Mouse (Mus musculus) kidney, adult 2 months (tissue): ENCODE measurements around the gene D630045J12Rik. TPM values are rescaled to one million over a fixed set of nuclear protein-coding genes. Genes with fewer than 3 reads are reported as not detected.
A peak's percentile ranks its signal among the peaks of the same experiment; 100 is the strongest.

Source experiments
- DNase-seq: peaks from one replicate; pipeline ENCODE4 v3.0.0; 2021
- H3K27ac ChIP-seq: fragments of 200-500 bp; 2 replicates; pipeline ENCODE4 v1.5.1; 2012; ENCODE audit warnings: low read depth, low read length, control low read depth, inconsistent platforms; ENCODE audit not compliant: insufficient read depth
- H3K27me3 ChIP-seq: fragments of 200-500 bp; replicated peaks from 2 replicates; pipeline ENCODE4 v1.6.1; 2012; ENCODE audit warnings: mild to moderate bottlenecking, moderate library complexity, low read length, inconsistent platforms; ENCODE audit not compliant: control insufficient read depth, insufficient read depth
- H3K36me3 ChIP-seq: fragments of 200-500 bp; 2 replicates; pipeline ENCODE4 v1.6.1; 2012; ENCODE audit warnings: mild to moderate bottlenecking, moderate library complexity, low read length, inconsistent platforms; ENCODE audit not compliant: control insufficient read depth, insufficient read depth
- H3K4me1 ChIP-seq: fragments of 200-500 bp; 2 replicates; pipeline ENCODE4 v1.6.1; 2011; ENCODE audit warnings: low read length; ENCODE audit not compliant: control insufficient read depth, insufficient read depth
- H3K4me3 ChIP-seq: fragments of 200-500 bp; 2 replicates; pipeline ENCODE4 v1.5.1; 2011; ENCODE audit warnings: mild to moderate bottlenecking, low read depth, low read length, control low read depth; ENCODE audit not compliant: insufficient read depth
- CTCF ChIP-seq: fragments of 200-500 bp; conservative IDR thresholded peaks from 2 replicates; pipeline ENCODE4 v1.5.1; 2011; ENCODE audit warnings: low read depth, mild to moderate bottlenecking, control low read depth, low read length, moderate library complexity, mixed read lengths; ENCODE audit not compliant: insufficient read depth, insufficient read length
- POLR2A ChIP-seq: fragments of 200-500 bp; IDR thresholded peaks from one replicate; pipeline ENCODE4 v1.6.1; 2011; ENCODE audit warnings: low read depth, low read length, control low read depth
- WGBS: fragments of 180-500 bp; shearing (Covaris S2); methylation state at CpG from one replicate; pipeline ENCODE4 v1.1.7; 2018; 5-methylcytosine and 5-hydroxymethylcytosine counted together
- polyA plus RNA-seq: library from polyadenylated mRNA; depleted of rRNA; stranded (reverse); fragments of >200 nt; gene quantifications from 2 replicates; pipeline ENCODE4 v1.2.3, GENCODE M21; 2012

D630045J12Rik gene
- polyA plus RNA-seq, 1 experiment = 31.1 TPM

DNA sequence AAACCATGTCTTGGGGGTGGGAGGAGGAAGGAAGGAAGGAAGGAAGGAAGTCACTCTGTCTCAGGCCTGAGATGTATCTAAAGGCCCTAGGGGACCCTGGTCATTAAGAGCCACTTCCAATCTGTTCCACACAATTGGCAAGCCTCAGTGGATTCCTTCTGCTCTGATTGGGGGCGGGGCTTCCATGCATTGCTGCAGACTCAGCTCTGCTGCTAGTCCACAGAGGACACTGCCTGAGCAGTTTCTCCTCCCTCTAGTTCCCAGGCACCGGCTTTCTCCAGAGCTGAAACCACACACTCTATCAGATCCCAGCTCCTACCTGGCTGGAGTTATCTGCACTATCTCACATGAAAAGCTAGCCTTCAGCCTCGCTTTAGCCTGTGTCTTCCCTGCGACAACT, 21.8 kb downstream of the D630045J12Rik start:
- H3K27ac ChIP-seq = no peak overlapping the region

GRCm38 (mm10) chr6:38224079-38224478, 29.7 kb downstream of the D630045J12Rik start:
- Histone ChIP-seq H3K4me1 (no peaks in the 10 kb centered on the region), H3K4me3 (no peak overlapping the region), H3K27me3 (no peaks in the 10 kb centered on the region), H3K36me3 (no peaks in the 10 kb centered on the region), H3K27ac (no peak overlapping the region)
- TF ChIP-seq CTCF = no peak
- TF ChIP-seq POLR2A = no peak
- DNase-seq = no peak
- 81% methylated on average over 1 of the region's 1 CpGs for WGBS

More for the DNA sequence above, 21.8 kb downstream of the D630045J12Rik start:
- TF ChIP-seq CTCF (no peak), POLR2A (no peak)
- peak; percentile 64 for DNase-seq
- Histone ChIP-seq H3K4me1 (peaks cover 13% of the 10 kb centered on the region), H3K27me3 (no peaks in the 10 kb centered on the region), H3K36me3 (no peaks in the 10 kb centered on the region), H3K4me3 (no peak overlapping the region)
- WGBS = 31% methylated on average over 4 of the region's 4 CpGs

- Histone ChIP-seq H3K4me1 (no peaks in the 10 kb centered on the region), H3K4me3 (no peak overlapping the region), H3K27ac (no peak overlapping the region), H3K27me3 (no peaks in the 10 kb centered on the region), H3K36me3 (no peaks in the 10 kb centered on the region)
- no peak for DNase-seq
- WGBS = 90% methylated on average over 2 of the region's 2 CpGs
- TF ChIP-seq CTCF = no peak
- no peak for TF ChIP-seq POLR2A
Observed at GRCm38 (mm10) chr6:38219261-38219660, 34.5 kb downstream of the D630045J12Rik start.

- TF ChIP-seq CTCF (no peak), POLR2A (no peak)
Observed at GRCm38 (mm10) chr6:38215448-38216110, 38.2 kb downstream of the D630045J12Rik start.

DNA sequence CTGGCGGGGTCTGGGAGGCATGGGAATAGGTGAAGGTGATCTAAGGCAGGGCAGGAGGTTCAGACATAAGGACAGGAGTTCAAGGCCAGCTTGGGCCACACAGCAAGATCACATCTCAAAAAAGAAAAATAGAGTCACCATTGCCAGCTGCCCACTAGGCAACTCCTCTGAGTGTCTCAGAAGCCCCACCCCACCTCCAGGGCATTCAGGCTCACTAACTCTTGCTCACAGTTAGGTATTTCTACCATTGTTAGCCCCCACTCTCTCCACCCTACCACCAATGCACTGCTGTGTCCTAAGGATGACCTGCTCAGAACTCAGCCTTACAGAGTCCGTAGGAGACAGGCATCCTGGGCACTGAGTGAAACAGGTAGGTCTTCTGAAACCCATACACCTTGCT, 46.2 kb downstream of the D630045J12Rik start:
- Histone ChIP-seq H3K27ac (no peak overlapping the region), H3K4me3 (no peak overlapping the region), H3K4me1 (no peaks in the 10 kb centered on the region), H3K36me3 (no peaks in the 10 kb centered on the region), H3K27me3 (no peaks in the 10 kb centered on the region)
- WGBS = 93% methylated on average over 2 of the region's 2 CpGs
- TF ChIP-seq POLR2A (no peak), CTCF (no peak)
- no peak for DNase-seq

More at GRCm38 (mm10) chr6:38215448-38216110, 38.2 kb downstream of the D630045J12Rik start:
- H3K4me3 ChIP-seq = no peak overlapping the region
- whole genome bisulfite sequencing = 80% methylated on average over 14 of the region's 14 CpGs
- no peaks in the 10 kb centered on the region for H3K27me3 ChIP-seq
- H3K36me3 ChIP-seq = no peaks in the 10 kb centered on the region
- no peak for DNase-seq
- no peaks in the 10 kb centered on the region for H3K4me1 ChIP-seq
- H3K27ac ChIP-seq = no peak overlapping the region

DNA sequence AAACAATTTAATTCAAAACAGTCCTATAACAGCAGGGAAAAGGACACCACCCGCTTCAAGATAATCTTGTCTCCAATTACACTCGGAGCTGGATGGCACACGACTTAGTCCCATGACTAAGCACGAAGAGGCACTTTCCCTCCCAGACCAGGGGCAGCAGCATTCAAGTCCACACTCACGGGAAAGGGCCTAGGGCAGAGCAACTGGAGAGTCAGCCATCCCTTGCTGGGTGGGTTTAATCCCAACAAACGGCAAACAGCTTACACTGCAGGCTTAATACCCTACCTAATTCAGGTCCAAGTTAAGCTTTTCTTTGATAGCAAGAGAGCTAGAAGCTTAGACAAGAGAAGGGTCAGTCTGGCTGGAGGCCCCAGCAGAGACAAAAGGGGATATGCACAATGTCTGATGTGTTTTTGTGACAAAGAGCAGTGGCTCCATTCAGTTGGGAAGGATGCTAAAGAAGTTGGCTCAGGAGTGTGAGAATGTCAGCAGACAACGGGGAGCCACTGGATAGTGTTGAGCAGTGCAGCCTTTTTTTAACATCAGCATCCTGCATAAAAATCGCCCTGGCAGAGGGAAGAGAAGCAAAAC, 46.8 kb downstream of the D630045J12Rik start:
- no peaks in the 10 kb centered on the region for H3K36me3 ChIP-seq
- 52% methylated on average over 8 of the region's 8 CpGs for WGBS

DNA sequence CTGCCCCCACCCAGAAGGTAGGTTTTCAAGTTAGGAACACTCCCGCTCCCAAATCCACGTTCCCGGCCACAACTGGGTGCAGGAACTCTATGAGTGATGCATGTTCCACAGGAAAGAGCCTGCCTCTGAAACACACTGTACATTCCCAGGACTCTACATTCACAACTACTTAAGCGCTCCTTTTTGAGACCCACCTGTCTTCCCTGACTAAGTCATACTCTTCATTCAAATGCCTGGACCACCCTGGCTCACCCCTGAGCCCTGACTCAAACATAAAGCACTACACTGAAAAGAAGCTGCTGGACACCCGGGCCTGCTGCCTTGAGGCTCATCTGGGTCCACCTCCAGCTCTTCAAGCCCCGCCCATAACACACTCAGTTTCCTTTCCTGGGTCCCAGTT, 48.4 kb downstream of the D630045J12Rik start:
- TF ChIP-seq POLR2A = no peak
- no peak for TF ChIP-seq CTCF
- WGBS = 82% methylated on average over 6 of the region's 6 CpGs
- H3K4me3 ChIP-seq = no peak overlapping the region
- H3K4me1 ChIP-seq = no peaks in the 10 kb centered on the region
- no peaks in the 10 kb centered on the region for H3K27me3 ChIP-seq
- no peak for DNase-seq
- no peak overlapping the region for H3K27ac ChIP-seq
- no peaks in the 10 kb centered on the region for H3K36me3 ChIP-seq

More for the DNA sequence above, 46.8 kb downstream of the D630045J12Rik start:
- no peak for TF ChIP-seq POLR2A
- TF ChIP-seq CTCF = no peak
- Histone ChIP-seq H3K4me3 (no peak overlapping the region), H3K27me3 (no peaks in the 10 kb centered on the region), H3K4me1 (no peaks in the 10 kb centered on the region), H3K27ac (no peak overlapping the region)
- no peak for DNase-seq
